Mouse (Mus musculus): ENCODE measurements at regions not wholly inside any gene's neighbourhood (a gene's known extent, or its start where the extent isn't known, plus 50 kb on each side); places are given as distances from the start of the nearest gene placed in this dataset.

DNA sequence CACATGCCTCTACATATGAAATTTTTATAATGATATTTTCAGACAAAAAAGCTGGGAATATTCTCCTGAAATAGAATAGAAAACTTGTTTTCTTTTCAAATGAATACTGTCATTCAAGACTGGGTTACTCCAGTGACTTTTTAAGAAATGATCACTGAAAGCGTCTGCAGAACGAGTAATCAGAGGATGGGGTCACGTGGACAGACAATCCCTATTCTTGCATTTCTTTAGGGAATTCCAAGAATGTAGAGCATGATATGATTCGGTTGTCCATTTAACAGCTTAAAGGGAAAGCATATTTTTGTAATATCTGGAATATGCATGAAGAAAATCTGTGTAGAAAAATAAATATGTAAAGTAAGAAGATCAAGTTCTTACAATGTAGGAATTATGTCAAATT is 65.6 kb downstream of the 4933402N22Rik start:
- Histone ChIP-seq H3K9ac (ENCODE audit: low read length) (no peak overlapping the region), H3K4me3 (ENCODE audit: control insufficient read depth in 1 of 2, insufficient read depth in 1 of 2, low read depth in 1 of 2, low read length in 2 of 2) (no peak overlapping the region), H3K27ac (replicated peaks in 1 of 2; ENCODE audit: control insufficient read depth in 1 of 2, insufficient read depth in 1 of 2, low read depth in 2 of 2, low read length in 2 of 2) (no peak overlapping the region), H3K4me1 (ENCODE audit: control insufficient read depth in 2 of 2, insufficient read depth in 2 of 2, low read length in 2 of 2) (no peaks in the 10 kb centered on the region), H3K9me3 (ENCODE audit: control insufficient read depth, low read length) (no peaks in the 10 kb centered on the region), H3K36me3 (ENCODE audit: control insufficient read depth, insufficient read depth, low read length) (no peaks in the 10 kb centered on the region), H3K27me3 (ENCODE audit: control insufficient read depth, insufficient read depth, low read length) (no peaks in the 10 kb centered on the region), H3K4me2 (ENCODE audit: low read length) (no peak overlapping the region)
- no peak for ATAC-seq (ENCODE audit: insufficient number of reproducible peaks, insufficient read depth, low FRiP score, low read depth)
- 64% methylated on average over 4 of the region's 4 CpGs for WGBS

DNA sequence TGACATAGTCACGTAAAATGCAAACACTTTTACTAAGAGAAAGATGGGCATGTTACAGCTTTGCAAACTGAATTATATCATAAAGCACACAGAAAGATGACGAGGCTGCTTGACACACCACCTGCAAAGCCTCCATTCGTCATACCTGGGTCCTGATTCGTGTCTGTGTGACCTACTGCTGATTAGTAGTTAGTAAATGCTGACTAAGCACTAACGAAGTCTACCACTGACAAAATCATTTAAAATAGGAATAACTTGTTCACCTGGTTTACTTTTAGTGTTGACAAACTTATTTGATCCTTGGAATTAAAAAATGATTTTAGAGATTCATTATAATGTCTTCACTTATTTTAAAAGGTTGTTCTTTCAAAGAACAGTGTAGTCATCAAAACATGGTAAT is 71.3 kb downstream of the 4933402N22Rik start:
- 78% methylated on average over 5 of the region's 5 CpGs for whole genome bisulfite sequencing
- Histone ChIP-seq H3K4me1 (ENCODE audit: control insufficient read depth in 2 of 2, insufficient read depth in 2 of 2, low read length in 2 of 2) (no peaks in the 10 kb centered on the region), H3K36me3 (ENCODE audit: control insufficient read depth, insufficient read depth, low read length) (no peaks in the 10 kb centered on the region)

GRCm38 (mm10) chr5:12000777-12001176 is 82.9 kb downstream of the 4933402N22Rik start:
- Histone ChIP-seq H3K4me2 (ENCODE audit: low read length) (no peak overlapping the region), H3K36me3 (ENCODE audit: control insufficient read depth, insufficient read depth, low read length) (no peaks in the 10 kb centered on the region), H3K9ac (ENCODE audit: low read length) (no peak overlapping the region), H3K27ac (replicated peaks in 1 of 2; ENCODE audit: control insufficient read depth in 1 of 2, insufficient read depth in 1 of 2, low read depth in 2 of 2, low read length in 2 of 2) (no peak overlapping the region), H3K27me3 (ENCODE audit: control insufficient read depth, insufficient read depth, low read length) (no peaks in the 10 kb centered on the region), H3K4me1 (ENCODE audit: control insufficient read depth in 2 of 2, insufficient read depth in 2 of 2, low read length in 2 of 2) (no peaks in the 10 kb centered on the region), H3K9me3 (ENCODE audit: control insufficient read depth, low read length) (no peaks in the 10 kb centered on the region), H3K4me3 (ENCODE audit: control insufficient read depth in 1 of 2, insufficient read depth in 1 of 2, low read depth in 1 of 2, low read length in 2 of 2) (no peak overlapping the region)
- ATAC-seq (ENCODE audit: insufficient number of reproducible peaks, insufficient read depth, low FRiP score, low read depth) = no peak

More for the DNA sequence above, 71.3 kb downstream of the 4933402N22Rik start:
- no peaks in the 10 kb centered on the region for H3K27me3 ChIP-seq (ENCODE audit: control insufficient read depth, insufficient read depth, low read length)
- H3K4me2 ChIP-seq (ENCODE audit: low read length) = no peak overlapping the region
- no peak overlapping the region for H3K27ac ChIP-seq (replicated peaks in 1 of 2; ENCODE audit: control insufficient read depth in 1 of 2, insufficient read depth in 1 of 2, low read depth in 2 of 2, low read length in 2 of 2)
- H3K9ac ChIP-seq (ENCODE audit: low read length) = no peak overlapping the region
- ATAC-seq (ENCODE audit: insufficient number of reproducible peaks, insufficient read depth, low FRiP score, low read depth) = no peak
- no peaks in the 10 kb centered on the region for H3K9me3 ChIP-seq (ENCODE audit: control insufficient read depth, low read length)
- H3K4me3 ChIP-seq (ENCODE audit: control insufficient read depth in 1 of 2, insufficient read depth in 1 of 2, low read depth in 1 of 2, low read length in 2 of 2) = no peak overlapping the region

- H3K4me1 ChIP-seq (ENCODE audit: control insufficient read depth in 2 of 2, insufficient read depth in 2 of 2, low read length in 2 of 2) = no peaks in the 10 kb centered on the region
- H3K9ac ChIP-seq (ENCODE audit: low read length) = no peak overlapping the region
- no peak overlapping the region for H3K4me2 ChIP-seq (ENCODE audit: low read length)
- no peaks in the 10 kb centered on the region for H3K36me3 ChIP-seq (ENCODE audit: control insufficient read depth, insufficient read depth, low read length)
- no peak overlapping the region for H3K4me3 ChIP-seq (ENCODE audit: control insufficient read depth in 1 of 2, insufficient read depth in 1 of 2, low read depth in 1 of 2, low read length in 2 of 2)
- H3K9me3 ChIP-seq (ENCODE audit: control insufficient read depth, low read length) = no peaks in the 10 kb centered on the region
- no peaks in the 10 kb centered on the region for H3K27me3 ChIP-seq (ENCODE audit: control insufficient read depth, insufficient read depth, low read length)
- WGBS = 70% methylated on average over 3 of the region's 3 CpGs
- ATAC-seq (ENCODE audit: insufficient number of reproducible peaks, insufficient read depth, low FRiP score, low read depth) = no peak
- H3K27ac ChIP-seq (replicated peaks in 1 of 2; ENCODE audit: control insufficient read depth in 1 of 2, insufficient read depth in 1 of 2, low read depth in 2 of 2, low read length in 2 of 2) = no peak overlapping the region
Measured at GRCm38 (mm10) chr5:12006473-12006872, 88.6 kb downstream of the 4933402N22Rik start.

GRCm38 (mm10) chr5:12016332-12016731 is 98.5 kb downstream of the 4933402N22Rik start:
- Histone ChIP-seq H3K4me3 (ENCODE audit: control insufficient read depth in 1 of 2, insufficient read depth in 1 of 2, low read depth in 1 of 2, low read length in 2 of 2) (no peak overlapping the region), H3K9me3 (ENCODE audit: control insufficient read depth, low read length) (no peaks in the 10 kb centered on the region), H3K4me1 (ENCODE audit: control insufficient read depth in 2 of 2, insufficient read depth in 2 of 2, low read length in 2 of 2) (no peaks in the 10 kb centered on the region), H3K36me3 (ENCODE audit: control insufficient read depth, insufficient read depth, low read length) (no peaks in the 10 kb centered on the region), H3K4me2 (ENCODE audit: low read length) (no peak overlapping the region), H3K27ac (replicated peaks in 1 of 2; ENCODE audit: control insufficient read depth in 1 of 2, insufficient read depth in 1 of 2, low read depth in 2 of 2, low read length in 2 of 2) (no peak overlapping the region), H3K9ac (ENCODE audit: low read length) (no peak overlapping the region), H3K27me3 (ENCODE audit: control insufficient read depth, insufficient read depth, low read length) (no peaks in the 10 kb centered on the region)
- 80% methylated on average over 1 of the region's 1 CpGs for WGBS
- no peak for ATAC-seq (ENCODE audit: insufficient number of reproducible peaks, insufficient read depth, low FRiP score, low read depth)

- Histone ChIP-seq H3K4me2 (ENCODE audit: low read length) (no peak overlapping the region), H3K27me3 (ENCODE audit: control insufficient read depth, insufficient read depth, low read length) (no peaks in the 10 kb centered on the region)
- no peak for ATAC-seq (ENCODE audit: insufficient number of reproducible peaks, insufficient read depth, low FRiP score, low read depth)
Measured at GRCm38 (mm10) chr5:12020489-12020888, 102.6 kb downstream of the 4933402N22Rik start.

DNA sequence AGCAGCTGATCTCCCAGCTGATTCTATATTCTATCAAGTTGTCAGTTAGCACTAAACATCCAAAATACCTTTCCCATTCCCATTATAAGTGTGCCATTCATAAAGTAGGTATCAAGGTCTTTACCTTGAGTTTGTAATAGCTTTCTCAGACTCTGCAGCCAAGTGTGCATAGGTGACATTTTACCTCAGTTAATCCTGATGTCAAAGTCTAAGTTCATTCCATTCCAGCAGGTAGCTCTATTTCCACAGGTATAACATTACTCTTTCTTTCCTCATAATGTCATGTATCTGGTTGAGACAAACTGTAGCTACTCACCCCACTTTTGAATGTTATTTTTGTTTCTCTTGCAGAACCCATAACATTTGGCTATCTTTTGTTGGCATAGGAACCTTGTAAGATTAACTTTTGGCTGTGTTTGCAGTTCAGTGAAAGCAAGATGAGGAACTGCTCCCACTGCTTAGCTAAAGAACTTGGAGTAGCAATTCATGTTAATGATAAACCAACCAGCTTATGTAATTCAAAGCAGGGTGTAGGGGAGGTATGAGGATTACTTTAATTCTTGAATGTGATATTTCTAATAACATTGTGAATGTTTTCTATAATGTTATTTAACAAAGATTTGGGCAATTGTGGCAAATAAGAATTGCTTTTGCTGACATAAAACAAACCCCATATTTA is 107.0 kb downstream of the 4933402N22Rik start:
- no peak overlapping the region for H3K4me2 ChIP-seq (ENCODE audit: low read length)
- H3K4me1 ChIP-seq (ENCODE audit: control insufficient read depth in 2 of 2, insufficient read depth in 2 of 2, low read length in 2 of 2) = no peaks in the 10 kb centered on the region
- no peaks in the 10 kb centered on the region for H3K9me3 ChIP-seq (ENCODE audit: control insufficient read depth, low read length)
- no peaks in the 10 kb centered on the region for H3K27me3 ChIP-seq (ENCODE audit: control insufficient read depth, insufficient read depth, low read length)
- no peak overlapping the region for H3K4me3 ChIP-seq (ENCODE audit: control insufficient read depth in 1 of 2, insufficient read depth in 1 of 2, low read depth in 1 of 2, low read length in 2 of 2)
- no peak overlapping the region for H3K9ac ChIP-seq (ENCODE audit: low read length)
- H3K36me3 ChIP-seq (ENCODE audit: control insufficient read depth, insufficient read depth, low read length) = no peaks in the 10 kb centered on the region
- no peak overlapping the region for H3K27ac ChIP-seq (replicated peaks in 1 of 2; ENCODE audit: control insufficient read depth in 1 of 2, insufficient read depth in 1 of 2, low read depth in 2 of 2, low read length in 2 of 2)
- ATAC-seq (ENCODE audit: insufficient number of reproducible peaks, insufficient read depth, low FRiP score, low read depth) = no peak

More at GRCm38 (mm10) chr5:12020489-12020888, 102.6 kb downstream of the 4933402N22Rik start:
- Histone ChIP-seq H3K9ac (ENCODE audit: low read length) (no peak overlapping the region), H3K4me1 (ENCODE audit: control insufficient read depth in 2 of 2, insufficient read depth in 2 of 2, low read length in 2 of 2) (no peaks in the 10 kb centered on the region), H3K9me3 (ENCODE audit: control insufficient read depth, low read length) (no peaks in the 10 kb centered on the region), H3K27ac (replicated peaks in 1 of 2; ENCODE audit: control insufficient read depth in 1 of 2, insufficient read depth in 1 of 2, low read depth in 2 of 2, low read length in 2 of 2) (no peak overlapping the region), H3K36me3 (ENCODE audit: control insufficient read depth, insufficient read depth, low read length) (no peaks in the 10 kb centered on the region), H3K4me3 (ENCODE audit: control insufficient read depth in 1 of 2, insufficient read depth in 1 of 2, low read depth in 1 of 2, low read length in 2 of 2) (no peak overlapping the region)

GRCm38 (mm10) chr5:12030002-12030401 is 112.2 kb downstream of the 4933402N22Rik start:
- no peak overlapping the region for H3K27ac ChIP-seq (replicated peaks in 1 of 2; ENCODE audit: control insufficient read depth in 1 of 2, insufficient read depth in 1 of 2, low read depth in 2 of 2, low read length in 2 of 2)
- H3K9me3 ChIP-seq (ENCODE audit: control insufficient read depth, low read length) = no peaks in the 10 kb centered on the region
- ATAC-seq (ENCODE audit: insufficient number of reproducible peaks, insufficient read depth, low FRiP score, low read depth) = no peak
- H3K4me2 ChIP-seq (ENCODE audit: low read length) = no peak overlapping the region
- no peaks in the 10 kb centered on the region for H3K4me1 ChIP-seq (ENCODE audit: control insufficient read depth in 2 of 2, insufficient read depth in 2 of 2, low read length in 2 of 2)
- H3K4me3 ChIP-seq (ENCODE audit: control insufficient read depth in 1 of 2, insufficient read depth in 1 of 2, low read depth in 1 of 2, low read length in 2 of 2) = no peak overlapping the region
- 18% methylated on average over 5 of the region's 5 CpGs for WGBS
- H3K9ac ChIP-seq (ENCODE audit: low read length) = no peak overlapping the region
- H3K36me3 ChIP-seq (ENCODE audit: control insufficient read depth, insufficient read depth, low read length) = no peaks in the 10 kb centered on the region
- no peaks in the 10 kb centered on the region for H3K27me3 ChIP-seq (ENCODE audit: control insufficient read depth, insufficient read depth, low read length)

Data from heart, embryonic 14.5 days (tissue).